Mouse (Mus musculus) embryonic facial prominence, embryonic 11.5 days (tissue): ENCODE measurements around the gene Rasl10b. TPM values are rescaled to one million over a fixed set of nuclear protein-coding genes. Genes with fewer than 3 reads are reported as not detected.

Experiments
- polyA plus RNA-seq: library from polyadenylated mRNA; unstranded; fragments of >200 nt; fragmentation: Nextera tagmentation; extraction: Ambion mirVana; gene quantifications from 2 replicates; pipeline ENCODE4 v1.2.1, GENCODE M21; 2014

The Rasl10b gene
- polyA plus RNA-seq, 1 experiment from 2014 or later = 2.4 TPM

Other genes with a start within 250 kb of the Rasl10b start
- gene Slfn4, start 234.0 kb upstream of the Rasl10b start, polyA plus RNA-seq = not detected in 2 replicates
- gene Slfn3, start 217.8 kb upstream of the Rasl10b start, polyA plus RNA-seq = 1.2 and 1.4 TPM in 2 replicates
- 0.56 and 0.81 TPM in 2 replicates for gene Slfn14, start 122.4 kb upstream of the Rasl10b start, polyA plus RNA-seq
- gene Ap2b1, start 110.1 kb upstream of the Rasl10b start, polyA plus RNA-seq = 93.5 and 96.0 TPM in 2 replicates
- 13.8 and 16.8 TPM in 2 replicates for gene Pex12, start 106.6 kb upstream of the Rasl10b start, polyA plus RNA-seq
- not detected in 2 replicates for gene Gas2l2, start 20.3 kb downstream of the Rasl10b start, polyA plus RNA-seq
- 0.38 and 0.54 TPM in 2 replicates for gene 1700020L24Rik, start 28.5 kb downstream of the Rasl10b start, polyA plus RNA-seq
- 3.2 and 3.8 TPM in 2 replicates for gene Mmp28, start 53.9 kb downstream of the Rasl10b start, polyA plus RNA-seq
- gene Taf15, start 63.9 kb downstream of the Rasl10b start, polyA plus RNA-seq = 7.5 and 8.9 TPM in 2 replicates
- not detected in 2 replicates for gene Heatr9, start 113.0 kb downstream of the Rasl10b start, polyA plus RNA-seq
- gene Ccl5, start 121.4 kb downstream of the Rasl10b start, polyA plus RNA-seq = not detected in 2 replicates
- gene Ccl9, start 169.5 kb downstream of the Rasl10b start, polyA plus RNA-seq = 1.2 and 3.1 TPM in 2 replicates
- gene Ccl6, start 183.9 kb downstream of the Rasl10b start, polyA plus RNA-seq = 1.2 and 3.1 TPM in 2 replicates
- not detected in 2 replicates for gene Rpl9-ps1, start 236.5 kb downstream of the Rasl10b start, polyA plus RNA-seq
- 0.68 and 1.6 TPM in 2 replicates for gene Ccl3, start 240.2 kb downstream of the Rasl10b start, polyA plus RNA-seq